20 mouse cellular contexts compared by ENCODE assay signal in genomic region chr10:109132091-109132573, GRCm38 (mm10).
"Had no signal": no experiment of that assay in that cellular context is flagged by ENCODE, and none has a peak within 500 bp of the region (broad histone marks: within the 10 kb centered on the region; RNA-seq: fewer than 3 reads in every experiment).

No protein-coding gene starts in this region.

- H3K27ac ChIP-seq: kidney, embryonic 15.5 days; limb, embryonic 12.5 days; limb, embryonic 15.5 days; liver, embryonic 14.5 days; macrophage; midbrain, embryonic 12.5 days; midbrain, embryonic 15.5 days; neural tube, embryonic 12.5 days; neural tube, embryonic 15.5 days; stomach, embryonic 15.5 days had no signal

- H3K27me3 ChIP-seq: kidney, embryonic 15.5 days; limb, embryonic 12.5 days; limb, embryonic 15.5 days; midbrain, embryonic 12.5 days; midbrain, embryonic 15.5 days; neural tube, embryonic 12.5 days; neural tube, embryonic 15.5 days; stomach, embryonic 15.5 days had no signal

- DNase-seq: kidney, adult 2 months; kidney, postnatal 10 days; kidney, postnatal 36 days; layer of hippocampus, postnatal 36 days; liver, postnatal 0 days; lung, embryonic 14.5 days; spleen, adult 18-20 months; thymus, postnatal 36 days had no signal

- H3K9me3 ChIP-seq: kidney, embryonic 15.5 days; limb, embryonic 12.5 days; limb, embryonic 15.5 days; midbrain, embryonic 12.5 days; midbrain, embryonic 15.5 days; neural tube, embryonic 12.5 days; neural tube, embryonic 15.5 days; stomach, embryonic 15.5 days had no signal

- H3K4me1 ChIP-seq: kidney, embryonic 15.5 days; limb, embryonic 12.5 days; limb, embryonic 15.5 days; midbrain, embryonic 12.5 days; midbrain, embryonic 15.5 days; neural tube, embryonic 12.5 days; neural tube, embryonic 15.5 days; stomach, embryonic 15.5 days had no signal

- H3K36me3 ChIP-seq: kidney, embryonic 15.5 days; limb, embryonic 12.5 days; limb, embryonic 15.5 days; midbrain, embryonic 12.5 days; midbrain, embryonic 15.5 days; neural tube, embryonic 12.5 days; neural tube, embryonic 15.5 days; stomach, embryonic 15.5 days had no signal

- ATAC-seq: liver, postnatal 0 days; lung, postnatal 0 days; midbrain, embryonic 15.5 days had no signal

- H3K4me2 ChIP-seq: kidney, embryonic 15.5 days; limb, embryonic 12.5 days; limb, embryonic 15.5 days; liver, embryonic 11.5 days; lung, embryonic 14.5 days; midbrain, embryonic 12.5 days; midbrain, embryonic 15.5 days; neural tube, embryonic 12.5 days; neural tube, embryonic 15.5 days; stomach, embryonic 15.5 days had no signal

- H3K4me3 ChIP-seq: kidney, embryonic 15.5 days; limb, embryonic 12.5 days; limb, embryonic 15.5 days; midbrain, embryonic 12.5 days; midbrain, embryonic 15.5 days; neural tube, embryonic 12.5 days; neural tube, embryonic 15.5 days; stomach, embryonic 15.5 days had no signal

- H3K9ac ChIP-seq: kidney, embryonic 15.5 days; limb, embryonic 12.5 days; limb, embryonic 15.5 days; liver, embryonic 14.5 days; liver, postnatal 0 days; lung, embryonic 14.5 days; midbrain, embryonic 12.5 days; midbrain, embryonic 15.5 days; neural tube, embryonic 12.5 days; neural tube, embryonic 15.5 days; stomach, embryonic 15.5 days had no signal
